Mouse (Mus musculus): Measurements from ENCODE around the gene Wdr60. TPM values are rescaled to one million over a fixed set of nuclear protein-coding genes. Genes with fewer than 3 reads are reported as not detected.

Wdr60 gene
- polyA plus RNA-seq (2014; fragmentation: Nextera tagmentation; extraction: Ambion mirVana), result 16.0 and 17.2 TPM in 2 replicates

- peak within 1 kb of the TSS; percentile 72 for H3K27ac ChIP-seq (replicated peaks; ENCODE audit: low read depth, low read length)
- 4% methylated on average over 47 of the region's 47 CpGs for WGBS
- peak within 1 kb of the TSS; percentile 57 for H3K4me3 ChIP-seq (ENCODE audit: low read depth, low read length)
- peak within 1 kb of the TSS; percentile 69 for H3K4me2 ChIP-seq (ENCODE audit: low read depth, low read length)
- no peaks in the 10 kb centered on the region for H3K27me3 ChIP-seq (ENCODE audit: control insufficient read depth, insufficient read depth, low read length)
- no peaks in the 10 kb centered on the region for H3K36me3 ChIP-seq (replicated peaks; ENCODE audit: control insufficient read depth, insufficient read depth, low read depth, low read length)
- DNase-seq (ENCODE audit: low spot score) (peak; percentile 91), ATAC-seq (replicated peaks; ENCODE audit: insufficient number of reproducible peaks, low FRiP score, low TSS enrichment, low read depth) (peak; percentile 98)
- no peaks in the 10 kb centered on the region for H3K9me3 ChIP-seq (replicated peaks; ENCODE audit: control insufficient read depth, low read length)
- H3K9ac ChIP-seq (replicated peaks; ENCODE audit: low read length), result peak within 1 kb of the TSS; percentile 76
- no peaks in the 10 kb centered on the region for H3K4me1 ChIP-seq (ENCODE audit: control insufficient read depth, insufficient read depth, low read length)
These were observed at the start of gene Wdr60 for GRCm38 (mm10) chr12:116262555-116263341. Gene Wdr60, minus strand, starts transcription at chr12:116263022.

DNA sequence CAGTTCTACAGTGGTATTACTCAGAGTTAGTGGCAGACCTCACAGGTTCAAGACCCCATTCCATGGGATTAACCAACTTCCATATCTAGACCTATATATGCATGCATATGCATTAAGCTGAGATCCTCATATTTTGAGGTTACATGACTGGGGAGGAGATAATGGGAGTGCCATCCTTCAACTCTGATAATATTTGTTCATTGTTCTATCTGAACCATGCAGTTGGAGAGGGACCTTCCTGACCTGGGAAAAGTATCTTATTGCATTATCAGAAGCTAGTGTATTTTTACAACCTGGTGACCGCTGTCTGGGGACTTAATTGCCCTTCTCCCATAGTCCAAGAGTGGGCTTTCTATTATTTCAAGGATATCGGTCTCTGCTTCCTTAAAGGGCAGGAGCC lies 45.8 kb upstream of the Wdr60 start:
- no peak overlapping the region for H3K9ac ChIP-seq (replicated peaks; ENCODE audit: low read length)
- DNase-seq (ENCODE audit: low spot score) (no peak), ATAC-seq (replicated peaks; ENCODE audit: insufficient number of reproducible peaks, low FRiP score, low TSS enrichment, low read depth) (no peak)
- WGBS, result 78% methylated on average over 2 of the region's 2 CpGs
- no peak overlapping the region for H3K4me3 ChIP-seq (ENCODE audit: low read depth, low read length)
- H3K27ac ChIP-seq (replicated peaks; ENCODE audit: low read depth, low read length), result no peak overlapping the region
- H3K4me2 ChIP-seq (ENCODE audit: low read depth, low read length), result no peak overlapping the region
- H3K27me3 ChIP-seq (ENCODE audit: control insufficient read depth, insufficient read depth, low read length), result no peaks in the 10 kb centered on the region
- no peaks in the 10 kb centered on the region for H3K9me3 ChIP-seq (replicated peaks; ENCODE audit: control insufficient read depth, low read length)
- H3K36me3 ChIP-seq (replicated peaks; ENCODE audit: control insufficient read depth, insufficient read depth, low read depth, low read length), result no peaks in the 10 kb centered on the region
- no peaks in the 10 kb centered on the region for H3K4me1 ChIP-seq (ENCODE audit: control insufficient read depth, insufficient read depth, low read length)

DNA sequence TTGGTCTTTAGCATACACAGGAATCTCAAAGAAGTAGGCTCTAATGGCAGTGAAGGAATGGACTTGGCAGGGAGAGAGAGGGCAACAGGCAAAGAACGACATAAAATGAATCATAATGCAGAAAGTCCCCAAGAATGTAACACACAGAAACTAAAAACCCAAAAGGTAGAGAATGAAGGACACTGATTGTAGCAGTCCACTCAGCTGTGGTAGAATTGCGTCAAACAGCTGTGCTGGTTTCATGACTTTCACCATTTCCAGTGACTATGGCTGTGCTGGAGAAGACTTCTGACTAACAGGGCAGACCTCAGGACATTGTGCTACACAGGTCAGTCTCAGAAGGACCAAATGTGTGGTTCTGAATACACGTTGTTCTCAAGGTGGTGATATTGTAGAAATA lies 45.0 kb upstream of the Wdr60 start:
- H3K9me3 ChIP-seq (replicated peaks; ENCODE audit: control insufficient read depth, low read length), result no peaks in the 10 kb centered on the region
- DNase-seq (ENCODE audit: low spot score) (no peak), ATAC-seq (replicated peaks; ENCODE audit: insufficient number of reproducible peaks, low FRiP score, low TSS enrichment, low read depth) (no peak)
- no peaks in the 10 kb centered on the region for H3K4me1 ChIP-seq (ENCODE audit: control insufficient read depth, insufficient read depth, low read length)
- no peak overlapping the region for H3K4me2 ChIP-seq (ENCODE audit: low read depth, low read length)
- no peak overlapping the region for H3K9ac ChIP-seq (replicated peaks; ENCODE audit: low read length)
- no peak overlapping the region for H3K4me3 ChIP-seq (ENCODE audit: low read depth, low read length)
- H3K27ac ChIP-seq (replicated peaks; ENCODE audit: low read depth, low read length), result no peak overlapping the region
- no peaks in the 10 kb centered on the region for H3K36me3 ChIP-seq (replicated peaks; ENCODE audit: control insufficient read depth, insufficient read depth, low read depth, low read length)
- 88% methylated on average over 3 of the region's 3 CpGs for WGBS
- no peaks in the 10 kb centered on the region for H3K27me3 ChIP-seq (ENCODE audit: control insufficient read depth, insufficient read depth, low read length)

DNA sequence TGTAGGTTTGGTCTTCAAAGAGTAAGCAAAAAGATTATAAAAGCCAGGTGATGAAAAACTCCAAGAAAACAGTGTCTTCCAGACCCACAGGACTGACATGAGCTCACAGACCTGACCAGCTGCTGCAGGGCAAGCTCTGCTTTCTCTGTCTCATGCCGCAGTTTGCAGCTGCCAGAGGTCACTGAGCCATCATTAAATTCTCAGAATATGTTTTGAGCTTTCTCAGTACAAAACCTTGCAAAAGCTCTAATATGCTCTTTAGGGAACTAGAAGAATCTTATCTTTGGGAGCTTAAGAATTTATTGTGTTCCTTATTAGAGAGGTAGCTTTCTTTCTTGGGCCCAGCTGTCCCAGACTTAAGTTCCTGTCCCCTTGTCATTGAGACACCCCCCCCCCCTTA lies 43.2 kb upstream of the Wdr60 start:
- Histone ChIP-seq H3K9ac (replicated peaks; ENCODE audit: low read length) (no peak overlapping the region), H3K36me3 (replicated peaks; ENCODE audit: control insufficient read depth, insufficient read depth, low read depth, low read length) (no peaks in the 10 kb centered on the region), H3K4me3 (ENCODE audit: low read depth, low read length) (no peak overlapping the region), H3K4me2 (ENCODE audit: low read depth, low read length) (no peak overlapping the region), H3K9me3 (replicated peaks; ENCODE audit: control insufficient read depth, low read length) (no peaks in the 10 kb centered on the region), H3K4me1 (ENCODE audit: control insufficient read depth, insufficient read depth, low read length) (no peaks in the 10 kb centered on the region), H3K27ac (replicated peaks; ENCODE audit: low read depth, low read length) (no peak overlapping the region), H3K27me3 (ENCODE audit: control insufficient read depth, insufficient read depth, low read length) (no peaks in the 10 kb centered on the region)
- 59% methylated on average over 1 of the region's 1 CpGs for WGBS
- DNase-seq (ENCODE audit: low spot score), result no peak
- no peak for ATAC-seq (replicated peaks; ENCODE audit: insufficient number of reproducible peaks, low FRiP score, low TSS enrichment, low read depth)

DNA sequence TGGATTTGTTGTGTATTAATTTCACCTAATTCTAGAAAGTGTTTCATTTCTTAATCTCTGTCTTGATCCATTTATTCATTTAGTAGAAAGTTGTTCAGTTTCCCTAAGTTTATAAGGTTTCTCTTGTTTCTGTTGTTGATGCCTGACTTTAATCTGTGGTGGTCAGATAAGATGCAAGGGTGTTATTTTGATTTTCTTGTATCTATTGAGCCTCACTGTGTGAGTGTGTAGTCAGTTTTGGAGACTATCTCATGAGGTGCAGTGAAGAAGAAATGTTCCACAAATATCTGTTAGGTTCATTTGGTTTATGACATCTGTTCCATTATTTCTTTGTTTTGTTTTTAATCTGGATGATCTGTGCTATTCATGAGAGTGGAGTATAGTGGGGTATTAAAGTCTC lies 39.4 kb upstream of the Wdr60 start:
- H3K36me3 ChIP-seq (replicated peaks; ENCODE audit: control insufficient read depth, insufficient read depth, low read depth, low read length), result no peaks in the 10 kb centered on the region
- no peak for ATAC-seq (replicated peaks; ENCODE audit: insufficient number of reproducible peaks, low FRiP score, low TSS enrichment, low read depth)
- H3K9me3 ChIP-seq (replicated peaks; ENCODE audit: control insufficient read depth, low read length), result no peaks in the 10 kb centered on the region
- H3K4me1 ChIP-seq (ENCODE audit: control insufficient read depth, insufficient read depth, low read length), result no peaks in the 10 kb centered on the region
- no peak overlapping the region for H3K9ac ChIP-seq (replicated peaks; ENCODE audit: low read length)
- no peaks in the 10 kb centered on the region for H3K27me3 ChIP-seq (ENCODE audit: control insufficient read depth, insufficient read depth, low read length)
- H3K27ac ChIP-seq (replicated peaks; ENCODE audit: low read depth, low read length), result no peak overlapping the region
- H3K4me2 ChIP-seq (ENCODE audit: low read depth, low read length), result no peak overlapping the region
- no peak overlapping the region for H3K4me3 ChIP-seq (ENCODE audit: low read depth, low read length)
- no peak for DNase-seq (ENCODE audit: low spot score)

- no peak for DNase-seq (ENCODE audit: low spot score)
- Histone ChIP-seq H3K36me3 (replicated peaks; ENCODE audit: control insufficient read depth, insufficient read depth, low read depth, low read length) (no peaks in the 10 kb centered on the region), H3K27me3 (ENCODE audit: control insufficient read depth, insufficient read depth, low read length) (no peaks in the 10 kb centered on the region), H3K4me3 (ENCODE audit: low read depth, low read length) (no peak overlapping the region), H3K9me3 (replicated peaks; ENCODE audit: control insufficient read depth, low read length) (no peaks in the 10 kb centered on the region), H3K9ac (replicated peaks; ENCODE audit: low read length) (no peak overlapping the region), H3K4me1 (ENCODE audit: control insufficient read depth, insufficient read depth, low read length) (no peaks in the 10 kb centered on the region), H3K27ac (replicated peaks; ENCODE audit: low read depth, low read length) (no peak overlapping the region), H3K4me2 (ENCODE audit: low read depth, low read length) (no peak overlapping the region)
- 90% methylated on average over 2 of the region's 2 CpGs for WGBS
- ATAC-seq (replicated peaks; ENCODE audit: insufficient number of reproducible peaks, low FRiP score, low TSS enrichment, low read depth), result no peak
These were observed 37.1 kb upstream of the Wdr60 start for GRCm38 (mm10) chr12:116299906-116300305.

DNA sequence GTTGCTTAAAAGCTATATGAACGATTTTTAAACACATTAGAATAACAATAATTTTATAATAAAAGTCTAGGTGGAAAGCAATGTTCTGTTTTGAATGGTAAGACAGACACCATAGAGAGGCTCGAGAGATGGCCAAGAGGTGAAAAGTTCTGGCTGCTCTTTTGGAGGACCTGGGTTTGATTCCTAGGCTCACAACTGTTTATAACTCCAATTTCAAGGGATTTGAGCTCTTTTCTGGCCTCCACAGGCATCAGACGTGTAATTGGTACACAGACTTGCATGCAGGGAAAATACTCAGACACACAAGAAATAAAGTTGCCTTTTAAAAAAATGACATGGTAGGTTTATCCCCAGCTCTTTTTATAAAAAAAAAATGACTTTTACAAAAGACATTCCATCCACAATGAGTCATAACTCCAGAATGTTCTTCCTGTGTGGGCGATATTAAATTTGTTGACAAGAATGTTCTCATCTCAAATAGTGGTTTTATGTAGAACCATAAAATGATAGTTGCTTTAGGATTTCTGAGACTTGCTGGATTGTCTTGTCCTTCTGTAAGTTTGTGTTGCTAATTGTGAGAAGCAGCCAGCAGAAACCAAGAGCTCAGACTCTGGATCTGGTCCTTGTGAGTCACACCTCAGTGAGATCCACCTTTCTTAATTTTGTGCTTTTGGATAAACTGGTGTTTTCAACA lies 30.9 kb upstream of the Wdr60 start:
- Histone ChIP-seq H3K27me3 (ENCODE audit: control insufficient read depth, insufficient read depth, low read length) (no peaks in the 10 kb centered on the region), H3K4me2 (ENCODE audit: low read depth, low read length) (no peak overlapping the region), H3K4me1 (ENCODE audit: control insufficient read depth, insufficient read depth, low read length) (no peaks in the 10 kb centered on the region), H3K27ac (replicated peaks; ENCODE audit: low read depth, low read length) (no peak overlapping the region), H3K36me3 (replicated peaks; ENCODE audit: control insufficient read depth, insufficient read depth, low read depth, low read length) (no peaks in the 10 kb centered on the region), H3K9ac (replicated peaks; ENCODE audit: low read length) (no peak overlapping the region), H3K4me3 (ENCODE audit: low read depth, low read length) (no peak overlapping the region), H3K9me3 (replicated peaks; ENCODE audit: control insufficient read depth, low read length) (no peaks in the 10 kb centered on the region)
- no peak for ATAC-seq (replicated peaks; ENCODE audit: insufficient number of reproducible peaks, low FRiP score, low TSS enrichment, low read depth)
- DNase-seq (ENCODE audit: low spot score), result no peak
- 85% methylated on average over 4 of the region's 4 CpGs for WGBS

- no peak overlapping the region for H3K27ac ChIP-seq (replicated peaks; ENCODE audit: low read depth, low read length)
- no peak overlapping the region for H3K9ac ChIP-seq (replicated peaks; ENCODE audit: low read length)
- no peak for ATAC-seq (replicated peaks; ENCODE audit: insufficient number of reproducible peaks, low FRiP score, low TSS enrichment, low read depth)
- no peak for DNase-seq (ENCODE audit: low spot score)
- no peaks in the 10 kb centered on the region for H3K9me3 ChIP-seq (replicated peaks; ENCODE audit: control insufficient read depth, low read length)
- no peaks in the 10 kb centered on the region for H3K36me3 ChIP-seq (replicated peaks; ENCODE audit: control insufficient read depth, insufficient read depth, low read depth, low read length)
- no peaks in the 10 kb centered on the region for H3K27me3 ChIP-seq (ENCODE audit: control insufficient read depth, insufficient read depth, low read length)
- no peak overlapping the region for H3K4me2 ChIP-seq (ENCODE audit: low read depth, low read length)
- H3K4me3 ChIP-seq (ENCODE audit: low read depth, low read length), result no peak overlapping the region
- 85% methylated on average over 2 of the region's 2 CpGs for WGBS
- no peaks in the 10 kb centered on the region for H3K4me1 ChIP-seq (ENCODE audit: control insufficient read depth, insufficient read depth, low read length)
These were observed 30.4 kb upstream of the Wdr60 start for GRCm38 (mm10) chr12:116293185-116293584.
